Mouse (Mus musculus) cerebellum, adult (tissue): Measurements from ENCODE around the gene Coq10b.
"Not testable (repeated sequence)": the region's sequence is repeated elsewhere in the genome, so short reads cannot be mapped to it uniquely, and the experiment has no call there.

ENCODE experiments used
- ATAC-seq: cut with Nextera tagmentation; 2 replicates; pipeline ENCODE4 v1.9.2; 2017; ENCODE audit warnings: mild to moderate bottlenecking, moderate library complexity, mixed read lengths; ENCODE audit not compliant: insufficient number of reproducible peaks, low FRiP score, low TSS enrichment

Coq10b gene

DNA sequence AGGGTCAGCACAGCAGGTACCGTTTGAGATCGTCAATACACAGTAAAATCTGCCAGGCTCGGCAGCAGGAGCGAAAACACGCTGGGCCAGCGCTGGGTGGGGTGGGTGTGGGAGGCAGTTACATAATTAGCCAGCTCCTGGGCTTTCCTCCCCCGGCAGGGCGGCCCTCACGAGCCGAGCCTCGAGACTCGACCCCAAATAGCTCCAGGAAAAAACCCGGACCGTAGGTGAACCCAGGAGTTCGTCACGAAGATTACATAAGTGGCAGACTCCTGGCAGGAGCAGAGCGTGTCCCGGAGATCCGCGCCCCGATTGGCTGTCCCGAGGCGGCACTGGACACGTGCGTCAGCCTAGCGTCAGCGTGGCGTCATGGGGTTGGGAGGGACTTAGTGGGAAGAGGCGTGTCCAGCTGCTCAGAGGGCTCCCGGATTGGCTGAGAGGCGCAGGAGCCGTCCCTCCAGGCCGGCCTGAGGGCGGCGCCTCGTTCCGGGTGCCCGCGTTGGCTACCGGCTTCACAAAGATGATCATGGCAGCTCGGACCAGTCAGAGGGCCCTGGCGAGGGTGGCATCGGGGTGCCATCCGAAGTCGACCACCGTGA lies at the start of gene Coq10b:
Gene Coq10b, plus strand, starts transcription at position 416 of the 599 bp plus-strand sequence.
- ATAC-seq, result peak; percentile 98

DNA sequence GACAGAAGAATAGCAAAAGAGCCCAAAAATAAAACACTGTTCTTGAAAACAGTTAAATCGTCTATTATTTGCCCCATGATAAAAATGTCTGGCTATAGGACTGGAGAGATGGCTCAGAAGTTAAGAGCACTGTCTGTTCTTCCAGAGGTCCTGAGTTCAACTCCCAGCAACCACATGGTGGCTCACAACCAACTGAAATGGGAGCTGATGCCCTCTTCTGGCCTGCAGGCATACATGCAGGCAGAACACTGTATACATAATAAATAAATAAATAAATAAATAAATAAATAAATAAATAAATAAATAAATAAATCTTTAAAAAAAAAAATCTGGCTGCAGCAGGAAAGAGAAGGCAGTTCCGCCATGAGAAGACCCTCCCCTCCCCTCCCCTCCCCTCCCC lies 44.3 kb upstream of the Coq10b start:
- ATAC-seq, result not testable (repeated sequence)

DNA sequence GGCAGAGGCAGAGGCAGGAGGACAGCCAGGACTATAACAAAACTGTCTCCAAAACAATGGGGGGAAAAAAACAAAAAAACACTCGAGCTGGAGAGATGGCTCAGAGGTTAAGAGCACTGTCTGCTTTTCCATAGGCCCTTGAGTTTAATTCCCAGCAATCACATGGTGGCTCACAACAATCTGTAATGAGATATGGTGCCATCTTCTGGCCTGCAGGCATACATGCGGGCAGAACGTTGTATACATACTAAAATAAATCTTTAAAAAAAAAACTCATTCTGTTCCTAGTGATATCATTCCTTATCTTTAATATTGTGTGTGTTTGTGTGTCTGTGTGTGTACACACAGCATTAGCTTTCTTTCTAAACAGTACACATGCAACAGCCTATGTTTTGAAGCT lies 40.1 kb upstream of the Coq10b start:
- no peak for ATAC-seq

DNA sequence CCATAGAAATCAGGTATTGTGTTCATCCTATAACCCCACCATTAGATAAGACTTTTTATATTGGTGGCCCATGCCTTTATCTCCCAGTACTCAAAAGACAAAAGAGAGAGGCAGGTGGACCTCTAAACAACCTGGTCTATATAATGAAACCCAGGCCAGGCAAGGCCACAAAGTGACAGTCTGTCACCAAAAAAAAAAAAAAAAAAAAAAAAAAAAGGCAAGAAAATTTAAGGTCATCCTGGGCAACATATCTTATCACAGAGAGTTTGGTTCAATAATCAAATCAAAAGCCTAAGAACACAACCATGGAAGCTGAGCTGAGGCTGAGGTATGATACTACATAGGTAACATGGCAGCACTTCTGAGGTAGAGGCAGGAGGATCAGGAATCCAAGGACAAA lies 30.7 kb upstream of the Coq10b start:
- ATAC-seq, result no peak

DNA sequence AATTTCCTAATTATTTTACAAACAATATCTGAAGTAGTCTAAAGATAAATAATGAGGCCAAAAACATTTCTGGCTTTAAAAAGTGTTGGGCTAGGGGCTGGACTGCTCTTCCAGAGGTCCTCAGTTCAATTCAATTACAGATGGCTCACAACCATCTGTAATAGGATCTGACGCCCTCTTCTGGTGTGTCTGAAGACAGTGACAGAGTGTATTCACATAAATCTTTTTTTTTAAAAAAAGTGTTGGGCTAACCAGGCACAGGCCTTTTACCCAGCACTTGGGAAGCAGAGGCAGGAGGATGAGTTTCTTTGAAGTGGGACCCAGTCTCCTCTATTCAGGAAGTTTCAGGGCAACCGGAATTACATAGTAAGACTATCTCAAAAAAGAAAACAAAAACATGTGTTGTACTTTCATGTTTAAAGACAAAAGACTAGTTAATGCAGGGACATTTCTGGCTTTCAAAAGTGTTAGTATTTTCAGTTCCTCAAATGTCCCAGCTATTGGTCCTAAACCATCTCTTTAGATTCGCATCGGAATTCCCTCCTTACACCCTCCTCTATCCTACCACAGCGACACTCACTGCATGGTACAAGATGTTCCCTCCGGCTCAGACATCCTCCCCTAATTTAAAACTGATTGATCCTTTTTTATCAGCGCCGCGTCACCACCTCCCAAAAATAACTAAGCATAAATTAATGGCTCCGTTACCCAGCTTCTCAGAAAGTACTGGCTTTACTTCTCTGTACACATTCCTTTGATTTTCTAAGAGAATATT lies 26.7 kb upstream of the Coq10b start:
- ATAC-seq, result no peak

DNA sequence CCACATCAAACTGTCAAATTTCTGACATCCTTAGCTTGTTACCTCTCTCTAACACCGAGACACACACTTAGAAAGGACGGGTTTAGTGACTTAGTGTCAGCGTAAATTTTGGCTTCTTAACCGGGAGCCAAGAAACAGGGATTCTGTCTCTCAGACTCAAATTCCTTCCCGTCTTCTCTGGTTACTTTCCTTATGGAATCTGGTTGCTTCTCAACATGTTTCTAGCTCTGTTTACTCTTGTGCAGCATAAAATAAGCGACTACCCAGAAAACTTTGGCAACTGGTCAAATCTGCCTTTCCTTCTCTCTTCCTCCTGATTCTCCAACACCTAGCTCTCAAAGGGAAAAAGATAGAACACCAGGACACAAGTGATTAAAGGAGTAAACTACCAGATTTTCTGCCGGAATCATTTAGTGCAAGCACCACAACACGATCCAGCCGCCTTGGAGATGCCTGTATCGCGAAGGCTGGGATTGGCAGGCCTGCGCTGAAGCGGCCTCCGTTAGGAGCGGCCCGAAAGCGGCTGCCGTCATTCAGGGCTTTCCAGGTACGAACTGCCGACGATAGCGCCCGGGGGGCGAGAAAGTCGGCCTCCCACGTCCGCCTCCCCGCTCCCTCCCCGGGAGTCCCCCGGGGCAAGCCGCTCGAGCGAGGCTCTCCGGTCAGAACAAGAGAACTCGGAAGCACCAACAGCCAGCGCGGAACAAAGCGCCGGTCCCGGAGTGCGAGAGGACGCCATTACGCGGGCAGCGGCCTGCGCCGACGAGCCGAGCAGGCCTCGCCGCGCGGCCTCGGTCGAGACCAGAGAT lies 25.9 kb upstream of the Coq10b start:
- ATAC-seq, result peak; percentile 54

DNA sequence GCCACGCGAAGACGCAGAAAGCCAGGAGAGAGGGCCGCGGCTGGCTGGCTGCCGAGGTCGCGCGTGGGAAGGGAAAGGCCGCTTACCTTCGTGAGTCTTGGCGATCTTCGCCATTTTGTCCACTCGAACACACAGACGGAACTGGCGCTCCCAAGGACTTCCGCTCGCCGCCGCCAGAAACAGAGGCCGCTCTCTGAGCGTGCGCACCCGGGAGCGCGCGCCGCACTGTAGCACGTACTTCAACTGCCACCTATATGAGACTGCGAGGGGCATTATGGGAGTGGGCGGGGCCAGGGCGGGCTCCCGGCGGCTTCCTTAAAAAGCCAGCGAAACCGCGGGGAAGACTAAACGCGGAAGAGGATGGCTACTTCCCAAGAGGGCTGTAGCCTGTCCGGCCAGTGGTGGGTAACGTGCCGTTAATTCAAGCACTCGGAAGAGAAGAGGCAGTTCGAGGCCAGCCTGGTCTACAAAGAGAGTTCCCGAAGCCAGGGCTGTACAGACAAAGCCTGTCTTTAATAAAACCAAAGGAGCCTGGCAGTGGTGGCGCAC lies 25.2 kb upstream of the Coq10b start, which contains the start of gene Sf3b1:
Gene Sf3b1, minus strand, starts transcription at position 229 of the 549 bp plus-strand sequence.
- peak; percentile 97 for ATAC-seq

DNA sequence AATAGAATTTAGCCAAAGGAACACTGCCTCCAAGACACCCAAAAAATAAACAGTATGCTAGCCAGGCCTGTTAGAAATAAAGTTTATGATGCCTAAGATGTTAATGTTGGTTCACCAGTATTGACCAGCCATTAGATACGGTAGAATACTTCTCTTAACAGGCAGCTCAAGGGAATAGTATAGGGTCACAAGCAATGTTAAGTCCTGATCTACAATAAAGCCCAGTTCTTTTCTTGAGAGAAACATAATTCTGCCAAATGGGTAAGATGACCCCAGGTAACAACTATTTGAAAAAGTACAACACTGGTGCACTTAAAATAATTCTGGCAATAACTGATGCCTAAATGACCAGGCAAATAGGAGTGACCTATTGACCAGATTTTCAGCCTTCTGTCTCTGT lies 24.6 kb upstream of the Coq10b start:
- ATAC-seq, result no peak

DNA sequence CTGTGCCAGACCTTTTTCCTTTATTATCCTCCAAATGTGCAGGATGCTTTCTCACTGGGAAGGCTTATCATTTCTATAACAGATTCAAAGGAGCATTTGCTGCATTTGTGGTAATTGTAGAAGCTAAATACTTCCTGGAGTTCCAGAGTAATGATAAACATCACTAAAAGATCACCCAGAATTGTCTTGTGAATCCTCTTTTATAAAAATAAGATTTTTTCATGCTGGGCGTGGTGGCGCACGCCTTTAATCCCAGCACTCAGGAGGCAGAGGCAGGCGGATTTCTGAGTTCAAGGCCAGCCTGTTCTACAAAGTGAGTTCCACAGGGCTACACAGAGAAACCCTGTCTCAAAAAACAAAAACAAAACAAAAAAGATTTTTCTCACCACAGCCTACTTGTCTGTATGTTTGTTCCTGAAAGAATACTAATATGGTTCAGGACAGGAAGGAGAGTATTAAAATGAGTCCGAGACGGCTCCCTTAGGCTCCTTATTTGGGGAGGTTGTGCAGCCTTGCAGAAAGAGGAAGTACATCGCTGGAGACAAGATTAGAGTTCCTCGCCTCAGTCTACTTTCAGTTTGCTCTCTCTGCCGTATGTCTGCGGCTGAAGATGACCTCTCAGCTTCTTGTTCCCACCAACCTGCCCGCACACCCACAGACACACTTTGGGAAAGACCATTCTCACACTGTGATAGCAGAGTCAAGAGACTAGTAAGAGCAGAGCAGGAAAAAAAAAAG lies 23.9 kb upstream of the Coq10b start:
- no peak for ATAC-seq

DNA sequence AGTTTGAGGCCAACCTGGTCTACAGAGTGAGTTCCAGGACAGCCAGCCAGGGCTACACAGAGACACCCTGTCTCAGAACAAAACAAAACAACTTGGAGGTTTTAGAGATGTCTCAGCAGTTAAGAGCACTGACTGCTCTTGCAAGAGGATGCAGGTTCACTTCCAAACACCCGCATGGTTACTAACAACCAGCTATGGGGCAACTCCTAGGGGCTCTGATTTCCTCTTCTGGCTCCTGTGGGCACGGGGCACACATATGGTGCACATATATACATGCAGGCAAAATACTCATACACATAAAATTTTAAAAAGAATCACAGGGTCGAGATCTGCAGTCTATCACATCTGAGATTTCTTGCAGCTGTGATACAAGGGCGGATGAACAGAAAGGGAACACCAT lies 23.1 kb upstream of the Coq10b start:
- ATAC-seq, result no peak

DNA sequence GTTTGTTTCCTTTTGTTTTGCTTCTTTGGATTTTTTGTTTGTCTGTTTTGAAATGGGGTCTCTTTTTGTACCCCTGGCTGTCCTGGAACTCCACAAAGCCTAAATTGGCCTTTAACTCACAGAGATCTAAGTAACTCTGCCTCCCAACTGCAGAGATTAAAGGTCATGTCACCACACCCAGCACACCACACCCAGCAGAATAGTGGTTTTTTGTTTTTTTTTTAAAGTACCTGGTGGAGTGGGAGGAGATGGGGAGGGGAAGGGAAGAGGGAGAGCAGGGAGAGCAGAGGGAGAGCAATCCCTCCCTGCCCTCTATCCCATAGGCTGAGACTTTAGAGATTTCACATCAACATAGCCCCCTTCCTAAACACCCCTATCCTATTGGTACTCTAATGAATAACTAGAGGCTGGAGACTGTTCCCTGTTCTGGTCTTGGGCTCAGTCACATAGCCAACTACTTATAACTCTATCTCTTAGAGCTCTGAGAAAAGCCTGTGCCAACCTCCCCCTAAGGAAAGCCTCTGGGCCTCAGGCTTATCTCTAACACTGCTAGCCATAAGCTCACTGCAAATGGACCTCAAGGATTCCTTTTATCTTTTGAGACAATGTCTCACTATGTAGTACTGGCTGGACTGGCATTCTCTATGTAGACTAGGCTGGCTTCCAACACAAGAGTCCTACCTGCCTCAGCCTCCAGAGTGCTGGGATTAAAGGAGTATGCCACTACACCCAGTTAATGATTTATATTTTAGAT lies 21.4 kb upstream of the Coq10b start:
- no peak for ATAC-seq

DNA sequence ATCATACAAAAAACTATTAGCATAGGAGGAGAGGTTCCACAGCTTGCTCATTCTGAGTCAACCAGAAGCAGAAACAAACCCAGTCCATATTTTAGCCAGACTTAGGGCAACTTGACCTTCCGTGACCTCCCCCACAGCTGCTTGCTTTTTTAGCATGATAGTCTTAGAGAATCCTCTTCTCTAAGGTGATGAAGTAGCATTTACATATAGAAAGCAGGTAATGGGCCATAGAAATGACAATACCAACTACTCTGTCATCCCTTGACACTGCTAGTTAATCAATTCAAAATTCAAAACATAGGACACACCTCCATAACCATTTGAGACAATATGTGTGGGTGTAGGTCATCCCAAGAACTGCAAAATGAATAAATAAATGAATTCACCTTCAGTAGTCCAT lies 12.6 kb upstream of the Coq10b start:
- ATAC-seq, result no peak

DNA sequence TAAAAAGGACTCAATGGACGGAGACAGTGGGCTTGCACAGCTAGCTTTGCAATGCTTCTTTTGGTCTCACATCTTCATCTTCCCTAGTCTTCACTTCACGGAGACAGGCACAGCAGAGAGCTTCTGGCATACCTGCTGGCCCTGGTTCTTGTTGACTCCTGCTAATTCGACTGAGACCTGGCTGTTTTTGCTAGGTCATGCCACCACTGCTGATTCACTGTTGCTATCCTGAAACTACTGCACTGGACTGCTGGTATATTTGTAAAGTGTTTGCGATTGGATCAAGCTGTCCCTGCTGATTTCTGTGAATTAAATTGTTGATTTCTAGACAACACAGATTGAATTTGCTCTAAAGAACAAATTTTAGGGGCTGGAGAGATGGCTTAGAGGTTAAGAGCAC lies 10.9 kb upstream of the Coq10b start:
- no peak for ATAC-seq

DNA sequence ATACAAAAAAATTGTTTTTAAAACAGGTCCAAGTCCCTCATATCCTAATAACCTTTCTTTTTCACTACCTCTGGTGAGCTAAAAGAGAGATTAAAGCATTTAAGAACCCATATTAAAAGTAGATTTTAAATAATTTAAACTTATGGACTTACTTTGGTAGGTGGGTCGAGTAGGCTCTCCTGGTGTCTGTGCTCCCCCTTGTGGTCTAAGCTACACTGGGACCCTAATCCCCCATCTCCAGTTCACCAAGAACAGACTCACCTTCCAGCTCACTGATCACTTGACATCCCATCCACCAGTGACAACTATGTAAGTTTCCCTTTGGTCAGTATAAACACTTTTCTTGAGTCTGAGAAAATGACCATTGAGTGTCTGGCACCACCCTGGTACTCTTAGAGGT lies 10.3 kb upstream of the Coq10b start:
- ATAC-seq, result no peak

DNA sequence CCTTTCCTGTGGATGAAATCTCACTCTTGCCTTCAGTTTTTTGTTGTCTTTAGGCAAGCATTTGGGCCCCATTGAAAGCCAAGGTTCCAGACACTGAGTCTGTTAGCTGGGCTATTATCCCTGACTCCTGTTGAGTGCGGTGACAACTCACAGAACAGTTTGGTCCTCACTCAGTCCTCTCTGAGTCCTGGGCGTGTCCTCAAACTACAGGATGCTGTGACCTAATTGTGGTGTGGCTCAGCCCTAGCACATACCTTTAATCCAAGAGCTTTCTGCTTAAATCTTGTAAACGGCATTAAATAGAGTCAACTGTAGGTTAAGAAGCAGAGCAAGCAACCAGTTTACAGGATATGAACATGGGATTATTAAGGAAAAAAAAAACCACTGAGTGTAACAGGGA lies 9.4 kb upstream of the Coq10b start:
- no peak for ATAC-seq

DNA sequence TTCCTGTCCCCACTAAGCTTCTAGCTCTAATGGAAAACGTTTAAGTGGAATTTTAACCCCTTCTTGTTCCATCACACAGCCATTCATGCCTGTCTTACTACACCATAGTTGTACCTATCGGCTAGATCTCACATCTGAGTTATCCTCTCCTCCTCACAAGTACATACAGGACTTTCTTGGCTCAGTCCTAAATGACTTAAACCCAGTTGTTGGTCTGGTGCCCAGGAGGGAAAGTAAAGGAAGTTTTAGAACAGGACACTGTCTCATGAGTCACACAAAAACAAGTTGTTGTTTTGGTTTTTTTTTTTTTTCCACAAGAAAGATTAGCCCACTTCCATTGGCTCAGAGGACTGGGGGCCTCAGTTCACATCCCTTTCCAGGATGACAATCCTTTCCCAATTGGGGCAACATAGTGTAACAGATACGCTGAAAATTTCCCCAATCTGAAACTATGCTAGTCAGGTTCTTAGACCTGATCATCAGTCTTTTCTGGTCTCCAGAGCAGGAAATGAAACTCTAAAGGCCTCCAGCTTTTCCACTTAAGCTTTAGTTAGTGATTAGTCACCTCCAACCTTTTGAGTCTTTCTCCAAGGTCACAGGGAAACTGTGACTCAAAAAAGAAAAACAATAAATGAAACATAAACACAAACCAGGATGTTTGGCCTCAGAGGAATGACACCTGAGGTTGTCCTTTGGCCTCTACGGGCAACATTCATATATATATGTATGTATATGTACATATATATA lies 3.6 kb upstream of the Coq10b start:
- no peak for ATAC-seq

DNA sequence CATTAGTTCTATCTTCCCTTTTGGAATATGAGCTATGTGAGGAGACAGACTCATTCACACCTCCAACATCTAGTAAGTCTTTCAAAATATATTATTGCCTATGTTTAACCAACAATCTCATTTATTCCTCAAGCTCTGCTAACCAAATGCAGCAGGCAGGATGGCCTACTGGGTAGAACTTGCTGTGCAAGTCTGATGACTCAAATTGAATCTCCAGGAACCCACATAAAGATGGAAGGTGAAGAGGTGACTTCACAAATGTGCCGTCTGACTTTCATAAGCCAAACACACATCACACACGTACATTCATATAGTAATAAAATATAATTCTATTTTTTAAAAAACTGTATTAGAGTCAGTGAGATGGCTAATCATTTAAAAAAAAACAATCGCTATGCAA lies 899 bp upstream of the Coq10b start:
- ATAC-seq, result no peak

DNA sequence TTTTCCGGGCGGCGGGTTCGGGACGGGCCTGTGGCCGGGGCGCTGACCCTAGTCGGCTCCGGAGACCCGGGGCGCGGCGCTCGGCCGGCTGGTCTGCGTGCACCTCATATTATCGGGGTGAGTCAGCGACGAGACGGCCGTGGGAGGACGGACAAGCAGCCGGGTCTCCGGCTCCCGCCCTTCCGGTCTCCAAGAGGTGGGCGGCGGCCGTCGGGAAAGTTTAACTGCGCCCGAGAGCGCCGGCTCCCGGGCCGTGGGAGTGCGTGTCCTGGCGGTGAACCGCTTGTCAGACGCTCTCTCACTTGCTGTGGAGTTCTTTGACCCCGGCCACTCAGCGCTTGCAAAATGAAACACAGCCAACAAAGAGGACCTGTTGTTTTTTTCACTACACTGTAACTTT lies 435 bp downstream of the Coq10b start:
- no peak; the same call in 1 of the 2 replicates for ATAC-seq

DNA sequence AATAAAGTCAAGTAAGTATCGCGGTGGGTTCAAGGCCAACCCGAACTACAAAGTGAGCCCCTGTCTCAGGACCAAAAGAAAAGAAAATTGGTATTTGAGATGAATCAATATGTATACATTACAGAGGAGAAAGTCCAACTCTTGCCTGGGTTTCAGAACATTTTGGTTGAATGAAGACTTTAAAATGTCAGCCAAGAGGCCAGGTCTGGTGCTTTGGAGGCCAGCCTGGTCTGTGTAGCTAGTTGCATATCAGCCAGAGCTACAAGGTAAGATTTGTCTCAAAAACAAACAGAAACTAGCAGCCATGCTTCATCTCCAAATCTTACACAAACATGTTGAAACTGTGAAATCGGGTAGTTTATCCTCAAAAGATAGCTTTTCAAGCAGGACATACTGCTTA lies 1.0 kb downstream of the Coq10b start:
- no peak for ATAC-seq
